Mouse (Mus musculus) intestine, embryonic 14.5 days (tissue): ENCODE data around the gene Aqp3. TPM values are rescaled to one million over a fixed set of nuclear protein-coding genes. Genes with fewer than 3 reads are reported as not detected.
A peak's percentile ranks its signal among the peaks of the same experiment; 100 is the strongest.

Experiments used
- ATAC-seq: fragments of 200-750 bp; cut with Nextera tagmentation; replicated peaks from 2 replicates; pipeline ENCODE4 v1.8.0; 2017; ENCODE audit warnings: low read depth, moderate number of reproducible peaks, moderate TSS enrichment, moderate library complexity; ENCODE audit not compliant: low FRiP score, low TSS enrichment
- DNase-seq: peaks from one replicate; pipeline ENCODE4 v3.0.0-alpha.2; 2018; ENCODE audit warnings: low spot score
- H3K27ac ChIP-seq: fragments of 300-500 bp; sonication (generic); 2 replicates; pipeline ENCODE4 v1.5.1; 2014; ENCODE audit warnings: low read depth, mild to moderate bottlenecking, control low read depth
- H3K27me3 ChIP-seq: fragments of 300-500 bp; sonication (generic); replicated peaks from 2 replicates; pipeline ENCODE4 v1.6.1; 2014; ENCODE audit warnings: low read length, control low read depth; ENCODE audit not compliant: control insufficient read depth, insufficient read depth
- H3K36me3 ChIP-seq: fragments of 300-500 bp; sonication (generic); 2 replicates; pipeline ENCODE4 v1.6.1; 2014; ENCODE audit warnings: low read length, control low read depth; ENCODE audit not compliant: control insufficient read depth, insufficient read depth
- H3K4me1 ChIP-seq: fragments of 300-500 bp; sonication (generic); replicated peaks from 2 replicates; pipeline ENCODE4 v1.6.1; 2014; ENCODE audit warnings: low read length, control low read depth, mixed read lengths; ENCODE audit not compliant: control insufficient read depth, insufficient read depth
- H3K4me2 ChIP-seq: fragments of 300-500 bp; sonication (generic); 2 replicates; pipeline ENCODE4 v1.6.1; 2014; ENCODE audit warnings: low read length
- H3K4me3 ChIP-seq: fragments of 300-500 bp; sonication (generic); 2 replicates; pipeline ENCODE4 v1.5.1; 2014; ENCODE audit warnings: low read depth, low read length, control low read depth, mixed read lengths
- H3K9ac ChIP-seq: fragments of 300-500 bp; sonication (generic); 2 replicates; pipeline ENCODE4 v1.6.1; 2014; ENCODE audit warnings: mild to moderate bottlenecking, low read length
- H3K9me3 ChIP-seq: fragments of 300-500 bp; sonication (generic); 2 replicates; pipeline ENCODE4 v1.6.1; 2016; ENCODE audit warnings: low read length, control low read depth; ENCODE audit not compliant: control insufficient read depth
- WGBS: fragments of 180-500 bp; shearing (Covaris S2); extraction: QIAGEN DNeasy Blood & Tissue Kit; methylation state at CpG from one replicate; pipeline ENCODE4 v1.1.7; 2014; 5-methylcytosine and 5-hydroxymethylcytosine counted together
- polyA plus RNA-seq: library from polyadenylated mRNA; unstranded; fragments of >200 nt; fragmentation: Nextera tagmentation; extraction: Ambion mirVana; gene quantifications from 2 replicates; pipeline ENCODE4 v1.2.1, GENCODE M21; 2014

Gene Aqp3
- polyA plus RNA-seq, 1 experiment from 2014 or later = 0.96 TPM

GRCm38 (mm10) chr4:41115074-41115473 lies 17.1 kb upstream of the Aqp3 start:
- 89% methylated on average over 6 of the region's 6 CpGs for WGBS
- Histone ChIP-seq H3K4me2 (no peak overlapping the region), H3K36me3 (peaks cover 61% of the 10 kb centered on the region), H3K27me3 (no peaks in the 10 kb centered on the region), H3K4me1 (no peaks in the 10 kb centered on the region), H3K27ac (no peak overlapping the region), H3K9ac (no peak overlapping the region), H3K9me3 (no peaks in the 10 kb centered on the region), H3K4me3 (no peak overlapping the region)
- DNase-seq (no peak), ATAC-seq (no peak)

GRCm38 (mm10) chr4:41114358-41115070 lies 16.5 kb upstream of the Aqp3 start:
- no peaks in the 10 kb centered on the region for H3K27me3 ChIP-seq
- no peak overlapping the region for H3K27ac ChIP-seq
- 81% methylated on average over 9 of the region's 9 CpGs for WGBS
- ATAC-seq = no peak
- DNase-seq = no peak
- no peaks in the 10 kb centered on the region for H3K4me1 ChIP-seq
- peaks cover 56% of the 10 kb centered on the region for H3K36me3 ChIP-seq
- no peak overlapping the region for H3K4me3 ChIP-seq
- no peak overlapping the region for H3K4me2 ChIP-seq
- H3K9ac ChIP-seq = no peak overlapping the region
- no peaks in the 10 kb centered on the region for H3K9me3 ChIP-seq

- H3K4me3 ChIP-seq = no peak overlapping the region
- H3K9ac ChIP-seq = no peak overlapping the region
- no peaks in the 10 kb centered on the region for H3K27me3 ChIP-seq
- H3K9me3 ChIP-seq = no peaks in the 10 kb centered on the region
- DNase-seq = no peak
- ATAC-seq = no peak
- peaks cover 2% of the 10 kb centered on the region; the same call in 1 of the 2 replicates for H3K36me3 ChIP-seq
- no peaks in the 10 kb centered on the region for H3K4me1 ChIP-seq
- WGBS = 74% methylated on average over 10 of the region's 10 CpGs
- H3K4me2 ChIP-seq = no peak overlapping the region
- no peak overlapping the region for H3K27ac ChIP-seq
Measured at GRCm38 (mm10) chr4:41108717-41109425, 10.9 kb upstream of the Aqp3 start.

- WGBS = 72% methylated on average over 4 of the region's 4 CpGs
- DNase-seq (no peak), ATAC-seq (no peak)
- Histone ChIP-seq H3K27ac (no peak overlapping the region), H3K9me3 (no peaks in the 10 kb centered on the region), H3K4me2 (no peak overlapping the region), H3K4me3 (no peak overlapping the region), H3K4me1 (no peaks in the 10 kb centered on the region), H3K27me3 (no peaks in the 10 kb centered on the region), H3K36me3 (no peaks in the 10 kb centered on the region), H3K9ac (no peak overlapping the region)
Measured at GRCm38 (mm10) chr4:41107440-41107839, 9.5 kb upstream of the Aqp3 start.

GRCm38 (mm10) chr4:41102901-41103300 lies 4.9 kb upstream of the Aqp3 start:
- peaks cover 9% of the 10 kb centered on the region for H3K4me1 ChIP-seq
- no peak for DNase-seq
- no peaks in the 10 kb centered on the region for H3K36me3 ChIP-seq
- H3K4me2 ChIP-seq = no peak overlapping the region
- H3K27me3 ChIP-seq = peaks cover 6% of the 10 kb centered on the region; the same call in 1 of the 2 replicates
- no peak overlapping the region for H3K9ac ChIP-seq
- ATAC-seq = no peak
- H3K4me3 ChIP-seq = no peak overlapping the region
- no peaks in the 10 kb centered on the region for H3K9me3 ChIP-seq
- H3K27ac ChIP-seq = no peak overlapping the region

- no peak for DNase-seq
- H3K9ac ChIP-seq = no peak overlapping the region
- H3K27me3 ChIP-seq = peaks cover 17% of the 10 kb centered on the region; the same call in 1 of the 2 replicates
- 60% methylated on average over 1 of the region's 1 CpGs for WGBS
- H3K36me3 ChIP-seq = no peaks in the 10 kb centered on the region
- no peaks in the 10 kb centered on the region for H3K9me3 ChIP-seq
- H3K27ac ChIP-seq = no peak overlapping the region
- H3K4me2 ChIP-seq = no peak overlapping the region
- ATAC-seq = no peak
- H3K4me1 ChIP-seq = peaks cover 18% of the 10 kb centered on the region
- H3K4me3 ChIP-seq = no peak overlapping the region
Measured at GRCm38 (mm10) chr4:41100986-41101385, 3.0 kb upstream of the Aqp3 start.

GRCm38 (mm10) chr4:41098577-41098951 lies 581 bp upstream of the Aqp3 start:
- H3K27ac ChIP-seq = no peak overlapping the region
- no peaks in the 10 kb centered on the region for H3K36me3 ChIP-seq
- DNase-seq (peak; percentile 68), ATAC-seq (0 out of 2 replicates have a peak, but pooled peaks have one; percentile 15)
- H3K4me1 ChIP-seq = peaks cover 22% of the 10 kb centered on the region
- peak overlapping the region; percentile 29 for H3K4me3 ChIP-seq
- no peaks in the 10 kb centered on the region for H3K9me3 ChIP-seq
- peaks cover 17% of the 10 kb centered on the region; the same call in 1 of the 2 replicates for H3K27me3 ChIP-seq
- no peak overlapping the region for H3K9ac ChIP-seq
- H3K4me2 ChIP-seq = peak overlapping the region; percentile 78
- WGBS = 16% methylated on average over 11 of the region's 11 CpGs

GRCm38 (mm10) chr4:41097381-41097780 lies 602 bp downstream of the Aqp3 start:
- 43% methylated on average over 13 of the region's 13 CpGs for WGBS
- no peaks in the 10 kb centered on the region for H3K36me3 ChIP-seq
- no peak overlapping the region for H3K9ac ChIP-seq
- peaks cover 17% of the 10 kb centered on the region; the same call in 1 of the 2 replicates for H3K27me3 ChIP-seq
- ATAC-seq (no peak), DNase-seq (no peak)
- H3K4me3 ChIP-seq = 0 out of 2 replicates have a peak overlapping the region, but pooled peaks have one; percentile 29
- H3K9me3 ChIP-seq = no peaks in the 10 kb centered on the region
- no peak overlapping the region for H3K4me2 ChIP-seq
- peaks cover 22% of the 10 kb centered on the region for H3K4me1 ChIP-seq
- no peak overlapping the region for H3K27ac ChIP-seq
